9 mouse cellular contexts compared by ENCODE assay signal in genomic region chr11:12359336-12360000, GRCm38 (mm10).
A peak's percentile ranks its signal among the peaks of the same experiment; 100 is the strongest.
DNase-seq lines count a peak whose midpoint lies in the region; ATAC-seq and TF ChIP-seq lines count a peak whose summit lies in the region.
"Had no signal": no experiment of that assay in that cellular context is flagged by ENCODE, and none has a peak within 500 bp of the region (broad histone marks: within the 10 kb centered on the region; RNA-seq: fewer than 3 reads in every experiment).

No protein-coding gene starts in this region.

- no peaks in the 10 kb centered on the region for H3K4me1 ChIP-seq in midbrain, embryonic 12.5 days
- peaks cover 9% of the 10 kb centered on the region; the same call in 1 of the 2 replicates for H3K4me1 ChIP-seq in stomach, embryonic 16.5 days (ENCODE audit: control insufficient read depth, insufficient read depth, low read length)

- intact Hi-C loops in gastrocnemius, postnatal 14 days (cut with DNase I; ENCODE audit: low total_unique reads) = no loop called here
- intact Hi-C loops in left cerebral cortex, adult 2 months (cut with DNase I) = loop anchor here (1.0 to 5.0 kb wide), 4 partner anchors 44 to 537 kb away; no protein-coding TSS in a partner anchor

- no peak overlapping the region for H3K27ac ChIP-seq in left cerebral cortex, adult 2 months
- no peak overlapping the region for H3K27ac ChIP-seq in midbrain, embryonic 12.5 days (replicated peaks)
- no peak overlapping the region for H3K27ac ChIP-seq in stomach, embryonic 16.5 days (ENCODE audit: low read length)
- H3K27ac ChIP-seq: embryonic facial prominence, embryonic 13.5 days had no signal

- DNase-seq in Muller cell, postnatal 12 days (ENCODE audit: inconsistent ontology term) = peak; percentile 51
- DNase-seq in cerebellum, postnatal 25 days = peak; percentile 8 to 12
- peak; percentile 52 for DNase-seq in gastrocnemius, postnatal 14 days
- DNase-seq in hindlimb bud, embryonic 11.5 days (ENCODE audit: extremely low spot score, low read depth, low spot score) = peak; percentile 24
- DNase-seq in left cerebral cortex, adult 2 months (ENCODE audit: extremely low spot score in 1 of 2, low spot score in 2 of 2) = peak; percentile 36 to 54

- TF ChIP-seq CTCF in left cerebral cortex, adult 2 months (IDR thresholded peaks at IDR 0.05) = peak; percentile 75

- ATAC-seq in midbrain, embryonic 12.5 days (ENCODE audit: low FRiP score, low read depth) = peak; percentile 92
- ATAC-seq in stomach, embryonic 16.5 days (ENCODE audit: insufficient read depth, low FRiP score) = peak; percentile 87; the same call in 1 of the 2 replicates
- ATAC-seq in megakaryocyte, adult 5-6 weeks (ENCODE audit: poor library complexity, severe bottlenecking) = no peak

- H3K9me3 ChIP-seq in midbrain, embryonic 12.5 days = no peaks in the 10 kb centered on the region
- no peaks in the 10 kb centered on the region for H3K9me3 ChIP-seq in stomach, embryonic 16.5 days (replicated peaks; ENCODE audit: control insufficient read depth, low read length)
- H3K9me3 ChIP-seq: embryonic facial prominence, embryonic 13.5 days had no signal

- 15% methylated on average over 2 of the region's 2 CpGs for WGBS in midbrain, embryonic 12.5 days
- 18% methylated on average over 2 of the region's 2 CpGs for WGBS in stomach, embryonic 16.5 days

- no peak overlapping the region for H3K4me3 ChIP-seq in left cerebral cortex, adult 2 months
- no peak overlapping the region for H3K4me3 ChIP-seq in midbrain, embryonic 12.5 days
- H3K4me3 ChIP-seq in stomach, embryonic 16.5 days (replicated peaks; ENCODE audit: low read length) = no peak overlapping the region
- H3K4me3 ChIP-seq: embryonic facial prominence, embryonic 13.5 days had no signal

- H3K36me3 ChIP-seq in midbrain, embryonic 12.5 days = no peaks in the 10 kb centered on the region
- H3K36me3 ChIP-seq in stomach, embryonic 16.5 days (ENCODE audit: control insufficient read depth, insufficient read depth, low read length) = no peaks in the 10 kb centered on the region
- H3K36me3 ChIP-seq: embryonic facial prominence, embryonic 13.5 days had no signal

- no peak overlapping the region for H3K9ac ChIP-seq in midbrain, embryonic 12.5 days (replicated peaks)
- H3K9ac ChIP-seq in stomach, embryonic 16.5 days (ENCODE audit: low read length) = no peak overlapping the region
- H3K9ac ChIP-seq: embryonic facial prominence, embryonic 13.5 days had no signal

- H3K27me3 ChIP-seq in midbrain, embryonic 12.5 days = peaks cover 14% of the 10 kb centered on the region
- H3K27me3 ChIP-seq in stomach, embryonic 16.5 days (ENCODE audit: control insufficient read depth, insufficient read depth, low read length) = no peaks in the 10 kb centered on the region

- no peak overlapping the region for H3K4me2 ChIP-seq in midbrain, embryonic 12.5 days (replicated peaks)
- no peak overlapping the region for H3K4me2 ChIP-seq in stomach, embryonic 16.5 days (ENCODE audit: low read depth, low read length)
- H3K4me2 ChIP-seq: embryonic facial prominence, embryonic 13.5 days had no signal
